Mouse (Mus musculus) kidney, adult 2 months (tissue): ENCODE data around the gene Lmo7.

Experiments used
- CTCF ChIP-seq: fragments of 200-500 bp; conservative IDR thresholded peaks from 2 replicates; pipeline ENCODE4 v1.5.1; 2011; ENCODE audit warnings: low read depth, mild to moderate bottlenecking, control low read depth, low read length, moderate library complexity, mixed read lengths; ENCODE audit not compliant: insufficient read depth, insufficient read length
- POLR2A ChIP-seq: fragments of 200-500 bp; IDR thresholded peaks from one replicate; pipeline ENCODE4 v1.6.1; 2011; ENCODE audit warnings: low read depth, low read length, control low read depth

GRCm38 (mm10) chr14:101822871-101823270 is 93.1 kb downstream of the Lmo7 start:
- TF ChIP-seq CTCF = no peak
- no peak for TF ChIP-seq POLR2A
